Mouse (Mus musculus) left cerebral cortex, postnatal 14 days (tissue): ENCODE measurements around the gene Numb. TPM values are rescaled to one million over a fixed set of nuclear protein-coding genes. Genes with fewer than 3 reads are reported as not detected.

Source experiments
- DNase-seq, 2 experiments: peaks; one replicate each; pipeline ENCODE4 v3.0.0; 2021 to 2022; ENCODE audit warnings: low spot score in 2 of 2, mixed read lengths in 1 of 2
- intact Hi-C: fragments of 180-260 bp; cut with DNase I; formaldehyde crosslinking; loops from one replicate; pipeline ENCODE4 v1.15.1; 2025
- total RNA-seq, 2 experiments: library from RNA; stranded (reverse); gene quantifications; 2 replicates each; pipeline ENCODE4 v1.2.3; 2021

The Numb gene
- total RNA-seq, 2 experiments from 2014 or later, result 53.9 to 65.2 TPM

DNA sequence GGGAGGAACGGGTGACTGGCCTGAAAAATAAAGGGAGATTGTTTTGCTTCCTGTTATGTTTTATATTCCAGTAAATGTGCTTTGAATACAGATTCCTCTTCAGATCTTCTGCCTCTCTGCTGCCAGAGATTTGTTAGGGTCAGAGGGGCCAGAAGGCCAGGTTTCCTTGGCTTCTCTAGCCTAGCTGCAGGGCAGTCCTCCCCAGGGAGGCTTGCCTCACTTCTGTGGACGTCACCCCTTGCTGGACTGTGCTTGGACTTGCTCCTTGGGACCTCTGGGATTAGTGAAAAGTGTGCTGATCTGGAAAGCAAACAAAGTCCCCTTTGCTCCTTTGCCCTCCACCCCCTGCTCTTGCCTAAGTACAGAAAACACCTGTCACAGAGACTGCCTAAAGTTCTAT is 126.7 kb downstream of the Numb start:
- intact Hi-C loops, result no loop called here
- no peak for DNase-seq

DNA sequence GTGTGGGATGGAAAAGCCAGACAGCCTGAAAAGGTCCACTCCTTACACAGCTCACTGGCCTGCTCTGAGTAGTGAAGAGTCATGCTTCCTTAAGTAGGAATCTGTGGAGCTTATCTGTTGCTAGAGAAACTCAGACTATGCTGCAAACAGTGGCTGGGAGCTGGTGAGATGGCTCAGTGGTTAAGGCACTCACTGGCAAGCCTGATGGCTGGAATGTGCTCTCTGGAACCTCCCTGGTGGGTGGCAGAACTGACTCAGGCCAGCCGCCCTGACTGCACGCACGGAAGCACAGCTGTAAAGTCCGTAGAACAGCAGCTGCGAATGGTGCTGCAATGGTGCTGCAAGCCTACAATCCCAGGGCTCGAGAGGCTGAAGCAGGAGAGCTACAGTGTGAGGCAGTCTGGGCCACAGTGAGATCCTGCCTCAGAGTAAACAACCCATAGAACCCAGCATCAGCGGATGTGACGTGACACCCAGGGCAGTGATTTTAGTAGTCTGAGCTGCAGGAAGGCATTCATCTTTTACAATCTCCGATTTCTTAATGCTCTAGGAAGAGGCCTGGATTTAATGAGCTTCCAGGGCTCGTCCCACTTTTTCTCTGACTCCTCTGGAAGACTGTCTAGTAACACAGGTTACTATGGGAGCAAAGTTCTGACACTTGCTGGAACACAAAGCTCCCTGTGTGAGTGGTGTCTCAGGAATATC is 128.9 kb downstream of the Numb start:
- no peak for DNase-seq
- intact Hi-C loops, result no loop called here

GRCm38 (mm10) chr12:83791737-83792136 is 130.0 kb downstream of the Numb start:
- intact Hi-C loops, result no loop called here
- DNase-seq, result no peak

DNA sequence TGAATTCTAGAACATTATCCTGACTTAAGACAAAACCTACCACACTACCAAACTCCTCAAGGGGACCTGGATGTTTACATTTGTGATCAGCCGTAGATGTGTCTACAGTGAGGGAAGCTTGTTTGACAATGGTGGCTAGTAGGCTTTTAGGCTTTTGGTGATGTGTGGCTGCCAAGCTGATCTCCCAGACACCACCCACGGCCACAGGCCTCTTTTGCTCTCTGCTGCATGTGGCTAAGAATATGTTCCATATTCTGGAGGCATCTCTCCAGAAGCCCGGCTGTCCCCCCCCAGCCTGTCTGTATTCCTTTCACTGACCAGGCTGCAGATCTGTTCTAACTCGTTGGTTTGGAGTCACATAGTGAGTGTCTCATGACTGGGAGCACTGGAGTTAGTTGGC is 131.0 kb downstream of the Numb start:
- intact Hi-C loops, result no loop called here
- no peak for DNase-seq

DNA sequence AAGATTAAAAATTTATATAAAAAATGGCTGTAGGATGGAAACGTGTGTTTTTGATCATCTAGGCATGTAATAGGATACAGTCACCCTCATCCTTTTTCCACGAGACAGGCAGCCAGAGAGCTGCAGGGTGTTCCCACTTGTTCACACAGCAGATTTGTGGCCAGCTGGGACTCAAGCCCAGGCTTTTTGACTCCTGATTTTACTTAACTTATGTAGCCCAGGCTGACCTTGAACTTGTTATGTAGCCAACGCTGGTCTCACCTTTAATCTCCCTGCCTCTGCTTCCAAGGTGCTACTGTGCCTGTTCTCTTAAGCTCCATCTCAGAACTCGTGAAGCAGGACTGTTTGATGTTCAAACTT is 132.0 kb downstream of the Numb start:
- intact Hi-C loops, result no loop called here
- DNase-seq, result no peak

- intact Hi-C loops, result no loop called here
Measured at GRCm38 (mm10) chr12:83789051-83789780, 132.5 kb downstream of the Numb start.

GRCm38 (mm10) chr12:83785305-83785704 is 136.4 kb downstream of the Numb start:
- DNase-seq, result no peak
- intact Hi-C loops, result no loop called here

More at GRCm38 (mm10) chr12:83789051-83789780, 132.5 kb downstream of the Numb start:
- no peak for DNase-seq

GRCm38 (mm10) chr12:83782669-83783068 is 139.1 kb downstream of the Numb start:
- DNase-seq, result no peak
- intact Hi-C loops, result no loop called here

DNA sequence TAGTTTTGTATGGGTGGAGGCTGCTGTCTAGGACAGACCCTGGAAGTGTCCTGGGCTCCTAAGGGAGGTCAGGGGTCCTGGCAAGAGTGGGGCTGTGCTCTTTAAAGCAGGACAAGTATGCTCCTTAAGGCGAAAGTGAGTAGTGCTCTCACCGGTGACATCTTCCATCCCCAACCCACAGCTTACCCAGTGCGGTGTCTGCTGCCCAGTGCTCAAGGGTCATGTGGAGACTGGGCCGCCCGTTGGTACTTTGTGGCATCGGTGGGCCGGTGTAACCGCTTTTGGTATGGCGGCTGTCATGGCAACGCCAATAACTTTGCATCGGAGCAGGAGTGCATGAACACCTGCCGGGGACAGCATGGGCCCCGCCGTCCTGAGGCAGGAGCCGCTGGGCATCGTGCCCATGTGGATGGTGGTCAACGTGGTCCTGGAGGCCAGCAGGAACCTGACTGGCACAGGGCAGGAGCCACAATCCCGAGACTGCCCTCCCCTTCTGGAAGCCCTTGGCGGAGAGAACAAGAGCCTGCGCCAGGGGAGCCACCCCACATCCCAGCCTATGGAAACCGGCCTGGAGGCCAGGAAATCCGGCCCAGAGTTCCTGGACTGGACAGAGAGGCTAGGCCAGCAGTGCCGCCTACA is 140.0 kb downstream of the Numb start:
- intact Hi-C loops, result no loop called here
- no peak for DNase-seq

DNA sequence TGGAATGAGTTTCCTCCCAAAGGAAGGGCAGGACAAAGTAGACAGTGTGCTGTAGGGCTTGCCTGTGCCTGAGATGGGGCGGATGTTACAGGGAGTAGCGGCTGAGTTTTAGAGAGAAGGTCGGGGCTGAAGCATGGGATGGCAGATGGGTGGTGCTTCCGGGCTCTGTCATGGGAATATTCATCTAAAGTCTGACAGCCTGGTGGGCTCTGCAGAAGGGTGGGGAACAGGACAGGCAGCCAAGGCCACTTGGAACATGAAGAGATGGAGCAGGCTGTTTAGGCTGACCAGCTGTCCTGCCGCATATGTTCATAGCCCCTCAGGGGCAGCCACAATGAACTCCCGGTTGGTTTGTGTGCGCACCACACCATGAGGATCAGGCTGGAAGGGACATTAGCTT is 140.5 kb downstream of the Numb start:
- DNase-seq, result no peak
- intact Hi-C loops, result no loop called here

GRCm38 (mm10) chr12:83780181-83780580 is 141.6 kb downstream of the Numb start:
- intact Hi-C loops, result no loop called here
- DNase-seq, result no peak

- DNase-seq, result no peak
- intact Hi-C loops, result no loop called here
Measured at GRCm38 (mm10) chr12:83776766-83777165, 145.0 kb downstream of the Numb start.

DNA sequence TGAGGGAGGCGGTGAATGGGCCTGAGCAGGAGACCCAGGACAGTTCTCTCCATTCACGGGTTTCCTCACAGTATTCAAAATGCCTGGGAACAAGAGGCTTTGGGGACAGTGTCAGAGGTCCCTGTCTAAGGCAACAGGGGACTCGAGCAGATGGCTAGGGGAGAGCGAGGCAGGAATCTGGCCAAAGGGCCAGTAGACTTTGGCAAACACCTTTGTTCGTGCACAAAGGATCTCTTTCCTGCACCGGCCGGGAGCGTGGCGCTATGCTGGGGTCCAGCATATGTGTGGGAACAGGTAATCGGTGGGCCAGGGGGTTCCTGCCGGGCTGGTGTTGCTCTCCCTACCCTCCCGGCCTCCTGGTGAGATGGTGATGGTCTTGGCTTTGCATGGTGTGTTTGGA is 146.1 kb downstream of the Numb start:
- no peak for DNase-seq
- intact Hi-C loops, result no loop called here

DNA sequence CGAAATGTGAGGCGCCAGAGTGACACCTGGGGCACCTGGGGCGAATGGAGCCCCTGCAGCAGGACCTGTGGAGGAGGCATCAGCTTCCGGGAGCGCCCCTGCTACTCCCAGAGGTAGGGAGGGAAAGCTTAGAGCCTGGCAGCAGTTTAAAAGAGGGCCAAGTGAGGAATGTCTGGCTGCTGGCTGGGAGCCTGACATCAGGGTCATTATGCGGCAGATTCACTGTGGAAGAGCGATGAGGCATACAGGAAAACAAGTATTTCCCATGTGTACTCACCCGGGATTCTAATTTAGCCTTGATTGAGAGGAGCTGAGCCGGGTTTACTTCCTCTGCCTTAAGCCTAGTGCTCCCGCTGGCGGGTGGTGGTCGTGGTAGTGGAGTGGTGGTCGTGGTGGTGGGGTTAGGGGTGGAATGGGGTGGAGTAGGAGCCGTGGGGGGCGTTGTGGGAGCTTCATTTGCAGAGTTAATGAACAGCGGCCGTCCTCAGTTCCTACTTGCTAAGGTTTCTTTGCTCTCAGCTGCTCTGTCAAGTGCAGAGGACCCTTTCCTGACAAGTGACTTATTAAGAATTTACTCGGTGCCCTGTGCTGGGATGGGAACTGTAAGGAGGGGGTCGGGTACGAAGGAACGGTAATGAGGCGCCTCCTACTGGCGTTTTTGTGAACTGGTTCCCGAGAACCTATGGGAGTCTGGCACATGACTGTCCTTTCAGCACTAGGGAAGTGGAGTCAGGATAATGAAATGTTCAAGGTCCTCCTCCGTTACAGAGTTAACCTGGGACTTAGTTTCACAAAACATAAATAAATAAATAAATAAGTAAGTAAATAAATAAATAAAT is 151.1 kb downstream of the Numb start:
- intact Hi-C loops, result loop anchor here (2.0 kb wide), 1 partner anchor 58 kb away; no protein-coding TSS in a partner anchor
- DNase-seq, result peak; percentile 41 to 67

GRCm38 (mm10) chr12:83768235-83768899 is 153.4 kb downstream of the Numb start:
- intact Hi-C loops, result no loop called here
- no peak for DNase-seq

- DNase-seq, result no peak
- intact Hi-C loops, result no loop called here
Measured at GRCm38 (mm10) chr12:83767833-83768232, 153.9 kb downstream of the Numb start.

DNA sequence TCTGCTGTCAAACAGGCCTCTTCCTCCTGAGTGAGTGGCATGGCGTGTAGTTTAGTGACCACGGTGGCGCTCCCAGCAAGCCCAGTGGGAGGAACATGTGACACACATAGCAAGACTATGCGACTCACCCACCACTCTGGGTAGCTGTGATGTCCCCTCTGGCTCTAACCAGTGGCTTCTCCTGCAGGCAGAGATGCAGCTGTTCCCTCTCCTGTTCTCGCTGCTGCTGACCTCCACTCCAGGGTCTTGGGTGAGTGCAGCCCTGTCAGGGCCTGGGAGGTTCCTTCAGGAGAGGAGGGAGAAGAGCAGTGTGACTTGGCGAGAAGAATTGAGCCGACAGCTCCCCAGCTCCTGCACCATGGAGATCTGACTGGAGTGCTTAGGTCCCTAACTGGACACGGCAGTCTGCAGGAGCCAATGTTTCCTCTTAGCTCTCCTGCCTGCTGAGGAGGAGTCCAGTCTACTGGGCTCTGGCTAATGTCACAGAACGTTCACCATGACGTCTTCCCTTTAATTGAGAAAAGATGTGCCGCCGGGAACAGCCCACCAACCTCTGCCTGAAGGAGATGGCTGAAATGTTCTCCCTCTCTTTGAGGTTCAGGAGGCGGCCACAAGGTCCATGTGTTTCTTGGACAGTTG is 155.7 kb downstream of the Numb start:
- intact Hi-C loops, result no loop called here
- DNase-seq, result no peak

GRCm38 (mm10) chr12:83764519-83764918 is 157.2 kb downstream of the Numb start:
- DNase-seq, result no peak
- intact Hi-C loops, result no loop called here

GRCm38 (mm10) chr12:83764044-83764365 is 157.7 kb downstream of the Numb start:
- intact Hi-C loops, result no loop called here
- DNase-seq, result no peak
